In the genomic region with DNA sequence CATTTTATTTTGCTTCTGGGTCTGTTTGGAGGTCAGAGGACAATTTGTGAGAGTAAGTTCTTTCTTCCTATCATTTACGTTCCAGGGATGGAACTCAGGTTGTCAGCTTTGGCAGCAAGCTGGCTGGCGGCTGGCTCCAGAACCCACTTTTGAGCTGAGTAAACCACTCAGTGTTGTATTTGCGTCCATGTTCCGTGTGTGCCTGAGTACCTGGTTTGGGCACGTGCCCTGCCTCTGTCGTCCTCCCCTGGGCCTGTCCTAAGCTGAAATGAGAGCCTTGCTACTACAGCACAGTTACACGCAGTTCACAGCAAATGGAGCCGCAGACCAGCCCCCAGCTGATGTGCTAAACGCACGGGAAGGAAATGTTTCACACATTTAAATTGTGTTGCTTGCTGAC, we compare ENCODE assay signal across 21 mouse cellular contexts. TPM values are rescaled to one million over a fixed set of nuclear protein-coding genes. Genes with fewer than 3 reads are reported as not detected.
DNase-seq lines count a peak whose midpoint lies in the region; ATAC-seq and TF ChIP-seq lines count a peak whose summit lies in the region.
"Had no signal": no experiment of that assay in that cellular context is flagged by ENCODE, and none has a peak within 500 bp of the region (broad histone marks: within the 10 kb centered on the region; RNA-seq: fewer than 3 reads in every experiment).

No protein-coding gene starts in this region.

- H3K4me3 ChIP-seq in forebrain, embryonic 14.5 days (ENCODE audit: low read depth, low read length), result no peak overlapping the region
- no peak overlapping the region for H3K4me3 ChIP-seq in forebrain, embryonic 11.5 days (ENCODE audit: low read depth, low read length)
- no peak overlapping the region for H3K4me3 ChIP-seq in hindbrain, postnatal 0 days (ENCODE audit: low read length)
- H3K4me3 ChIP-seq: embryonic facial prominence, embryonic 10.5 days; forebrain, embryonic 15.5 days; heart, embryonic 13.5 days; hindbrain, embryonic 15.5 days had no signal

- no peak overlapping the region for H3K4me2 ChIP-seq in forebrain, embryonic 14.5 days (ENCODE audit: low read length)
- H3K4me2 ChIP-seq in forebrain, embryonic 11.5 days (ENCODE audit: low read depth, low read length, severe bottlenecking), result no peak overlapping the region
- H3K4me2 ChIP-seq in hindbrain, postnatal 0 days (ENCODE audit: low read depth, low read length), result no peak overlapping the region
- H3K4me2 ChIP-seq: forebrain, embryonic 15.5 days; heart, embryonic 13.5 days; hindbrain, embryonic 15.5 days had no signal

- no peaks in the 10 kb centered on the region for H3K4me1 ChIP-seq in forebrain, embryonic 14.5 days (ENCODE audit: control insufficient read depth, insufficient read depth, low read length)
- peaks cover 3% of the 10 kb centered on the region for H3K4me1 ChIP-seq in forebrain, embryonic 11.5 days (replicated peaks; ENCODE audit: control insufficient read depth, insufficient read depth, low read length)
- peaks cover 6% of the 10 kb centered on the region; the same call in 1 of the 2 replicates for H3K4me1 ChIP-seq in hindbrain, postnatal 0 days (ENCODE audit: insufficient read depth, low read length)

- WGBS in forebrain, embryonic 14.5 days, result 92% methylated on average over 10 of the region's 10 CpGs
- 87% methylated on average over 10 of the region's 10 CpGs for WGBS in forebrain, embryonic 11.5 days
- WGBS in hindbrain, postnatal 0 days, result 83% methylated on average over 10 of the region's 10 CpGs

- 0 out of 2 replicates have a peak overlapping the region, but pooled peaks have one; percentile 5 for H3K27ac ChIP-seq in forebrain, embryonic 14.5 days (ENCODE audit: low read depth, low read length)
- no peak overlapping the region for H3K27ac ChIP-seq in forebrain, embryonic 11.5 days (ENCODE audit: low read depth, low read length)
- no peak overlapping the region for H3K27ac ChIP-seq in hindbrain, postnatal 0 days
- H3K27ac ChIP-seq: embryonic facial prominence, embryonic 10.5 days; forebrain, embryonic 15.5 days; heart, embryonic 13.5 days; hindbrain, embryonic 15.5 days had no signal

- no peaks in the 10 kb centered on the region for H3K9me3 ChIP-seq in forebrain, embryonic 14.5 days (replicated peaks; ENCODE audit: control insufficient read depth, low read length)
- no peaks in the 10 kb centered on the region for H3K9me3 ChIP-seq in forebrain, embryonic 11.5 days (ENCODE audit: control insufficient read depth, low read length)
- no peaks in the 10 kb centered on the region for H3K9me3 ChIP-seq in hindbrain, postnatal 0 days (ENCODE audit: low read length)
- H3K9me3 ChIP-seq: embryonic facial prominence, embryonic 10.5 days; forebrain, embryonic 15.5 days; G1E; heart, embryonic 13.5 days; hindbrain, embryonic 15.5 days had no signal

- no peaks in the 10 kb centered on the region for H3K27me3 ChIP-seq in forebrain, embryonic 14.5 days (replicated peaks; ENCODE audit: control insufficient read depth, insufficient read depth, low read length)
- no peaks in the 10 kb centered on the region for H3K27me3 ChIP-seq in forebrain, embryonic 11.5 days (ENCODE audit: control insufficient read depth, insufficient read depth, low read length)
- no peaks in the 10 kb centered on the region for H3K27me3 ChIP-seq in hindbrain, postnatal 0 days (ENCODE audit: insufficient read depth, low read length)
- H3K27me3 ChIP-seq: forebrain, embryonic 15.5 days; heart, embryonic 13.5 days; hindbrain, embryonic 15.5 days had no signal

- ATAC-seq in forebrain, embryonic 14.5 days, result no peak
- ATAC-seq in forebrain, embryonic 11.5 days (replicated peaks; ENCODE audit: low FRiP score), result no peak
- no peak for ATAC-seq in hindbrain, postnatal 0 days
- ATAC-seq: CD4-positive, CD25-positive, alpha-beta regulatory T cell, adult 4 months; forebrain, embryonic 15.5 days; inflammation-experienced regulatory T-cells, adult 6 months had no signal

- no peak for TF ChIP-seq CTCF in hindbrain, postnatal 0 days (IDR thresholded peaks at IDR 0.05; ENCODE audit: low read depth)

- H3K36me3 ChIP-seq in forebrain, embryonic 14.5 days (ENCODE audit: control insufficient read depth, insufficient read depth, low read length), result peaks cover 46% of the 10 kb centered on the region
- H3K36me3 ChIP-seq in forebrain, embryonic 11.5 days (ENCODE audit: control insufficient read depth, insufficient read depth, low read length), result no peaks in the 10 kb centered on the region; the same call in 1 of the 2 replicates
- H3K36me3 ChIP-seq in hindbrain, postnatal 0 days (ENCODE audit: insufficient read depth, low read length), result no peaks in the 10 kb centered on the region; the same call in 1 of the 2 replicates
- H3K36me3 ChIP-seq: forebrain, embryonic 15.5 days had no signal

- no peak overlapping the region for H3K9ac ChIP-seq in forebrain, embryonic 14.5 days (ENCODE audit: low read length)
- no peak overlapping the region for H3K9ac ChIP-seq in forebrain, embryonic 11.5 days (ENCODE audit: low read length)
- H3K9ac ChIP-seq in hindbrain, postnatal 0 days (replicated peaks; ENCODE audit: low read length), result no peak overlapping the region
- H3K9ac ChIP-seq: forebrain, embryonic 15.5 days; heart, embryonic 13.5 days; hindbrain, embryonic 15.5 days had no signal

- DNase-seq in forebrain, embryonic 14.5 days (ENCODE audit: low spot score), result no peak
- no peak for DNase-seq in forebrain, embryonic 11.5 days (ENCODE audit: low spot score)
- DNase-seq in lung, adult 18-20 months, result peak; percentile 67 to 73
- DNase-seq in lung, postnatal 10 days, result peak; percentile 32
- DNase-seq in lung, postnatal 4 days, result peak; percentile 27 to 65
- no peak for DNase-seq in hindbrain, postnatal 0 days (ENCODE audit: low spot score)
- DNase-seq in adrenal gland, postnatal 10 days, result no peak
- DNase-seq: adrenal gland, postnatal 14 days; B cell, adult 2 months; cerebellum, adult 2 months; cerebellum, postnatal 10 days; gastrocnemius, postnatal 36 days; heart, adult 11 months; heart, postnatal 36 days had no signal

RNA-seq across cellular contexts. Expression of a gene that starts 39.0 kb away (rescaled TPM):
- 31.6 and 42.2 TPM in 2 replicates for polyA plus RNA-seq in forebrain, embryonic 14.5 days (2014; fragmentation: Nextera tagmentation; extraction: Ambion mirVana)
- 57.3 and 57.6 TPM in 2 replicates for polyA plus RNA-seq in forebrain, embryonic 11.5 days (2014; fragmentation: Nextera tagmentation; extraction: Ambion mirVana)
- total RNA-seq in hindbrain, postnatal 0 days (2014; rRNA removed), result 51.1 and 55.9 TPM in 2 replicates
- 32.3 and 36.5 TPM in 2 replicates for polyA plus RNA-seq in hindbrain, postnatal 0 days (2015; fragmentation: Nextera tagmentation; extraction: Ambion mirVana)
- total RNA-seq in adrenal gland, postnatal 10 days (2021), result 10 to 100 TPM; 72.1 to 93.7 TPM

Comparison
In these comparisons a context has a peak if more than half of its experiments do, and no peak if none do; other contexts are left out.
1. DNase-seq: peak in lung, adult 18-20 months (2 of 2), lung, postnatal 10 days (single experiment) and lung, postnatal 4 days (2 of 2); none in forebrain, embryonic 14.5 days (single experiment), forebrain, embryonic 11.5 days (single experiment), hindbrain, postnatal 0 days (single experiment) and adrenal gland, postnatal 10 days (single experiment).